Mouse (Mus musculus) limb, embryonic 14.5 days (tissue): ENCODE results near the gene Asic2. TPM values are rescaled to one million over a fixed set of nuclear protein-coding genes. Genes with fewer than 3 reads are reported as not detected.

Source experiments
- ATAC-seq: fragments of 200-750 bp; cut with Nextera tagmentation; 2 replicates; pipeline ENCODE4 v1.8.0; 2017; ENCODE audit warnings: low read depth, moderate number of reproducible peaks, moderate TSS enrichment; ENCODE audit not compliant: low FRiP score
- DNase-seq: peaks from one replicate; pipeline ENCODE4 v3.0.0-alpha.2; 2015; ENCODE audit warnings: low spot score
- H3K27ac ChIP-seq: fragments of 300-500 bp; sonication (generic); replicated peaks from 2 replicates; pipeline ENCODE4 v1.5.1; 2014; ENCODE audit warnings: low read depth, mild to moderate bottlenecking, low read length, moderate library complexity, mixed read lengths
- H3K27me3 ChIP-seq: fragments of 300-500 bp; sonication (generic); 2 replicates; pipeline ENCODE4 v1.6.1; 2014; ENCODE audit warnings: low read length, mixed read lengths; ENCODE audit not compliant: control insufficient read depth, insufficient read depth
- H3K36me3 ChIP-seq: fragments of 300-500 bp; sonication (generic); 2 replicates; pipeline ENCODE4 v1.6.1; 2014; ENCODE audit warnings: mild to moderate bottlenecking, low read length, moderate library complexity, mixed read lengths; ENCODE audit not compliant: control insufficient read depth, insufficient read depth
- H3K4me1 ChIP-seq: fragments of 300-500 bp; sonication (generic); 2 replicates; pipeline ENCODE4 v1.6.1; 2014; ENCODE audit warnings: antibody characterized with exemption, low read length, mixed read lengths; ENCODE audit not compliant: control insufficient read depth, insufficient read depth
- H3K4me2 ChIP-seq: fragments of 300-500 bp; sonication (generic); replicated peaks from 2 replicates; pipeline ENCODE4 v1.6.1; 2014; ENCODE audit warnings: low read depth, mild to moderate bottlenecking, low read length, moderate library complexity; ENCODE audit not compliant: severe bottlenecking
- H3K4me3 ChIP-seq: fragments of 300-500 bp; sonication (generic); replicated peaks from 2 replicates; pipeline ENCODE4 v1.5.1; 2014; ENCODE audit warnings: low read length
- H3K9ac ChIP-seq: fragments of 300-500 bp; sonication (generic); 2 replicates; pipeline ENCODE4 v1.6.1; 2014; ENCODE audit warnings: mild to moderate bottlenecking, low read depth, low read length, moderate library complexity; ENCODE audit not compliant: severe bottlenecking
- H3K9me3 ChIP-seq: fragments of 300-500 bp; sonication (generic); 2 replicates; pipeline ENCODE4 v1.6.1; 2016; ENCODE audit warnings: low read length; ENCODE audit not compliant: control insufficient read depth
- POLR2A ChIP-seq: fragments of 200-500 bp; IDR thresholded peaks from 2 replicates; pipeline ENCODE4 v1.8.0; 2012; ENCODE audit warnings: inconsistent platforms, mild to moderate bottlenecking, moderate library complexity, borderline replicate concordance; ENCODE audit not compliant: insufficient read depth, insufficient read length; ENCODE audit errors: extremely low read depth
- WGBS: fragments of 180-500 bp; shearing (Covaris S2); extraction: QIAGEN DNeasy Blood & Tissue Kit; methylation state at CpG from one replicate; pipeline ENCODE4 v1.1.7; 2014; 5-methylcytosine and 5-hydroxymethylcytosine counted together
- polyA plus RNA-seq, 2 experiments: library from polyadenylated mRNA; depleted of rRNA in 1 of 2; stranded (reverse) in 1 of 2; unstranded in 1 of 2; fragments of >200 nt; fragmentation: Nextera tagmentation in 1 of 2; extraction: Ambion mirVana in 1 of 2; gene quantifications; 2 replicates each; pipeline versions ENCODE4 v1.2.1 to v1.2.3; 2012 to 2014

The Asic2 gene
- polyA plus RNA-seq, 2 experiments, result 0.72 to 1.3 TPM

GRCm38 (mm10) chr11:81806905-81807659 is 161.2 kb downstream of the Asic2 start:
- Histone ChIP-seq H3K4me3 (no peak overlapping the region), H3K27me3 (no peaks in the 10 kb centered on the region), H3K4me1 (0 out of 2 replicates have a peak, but pooled peaks cover 2% of the 10 kb centered on the region), H3K36me3 (no peaks in the 10 kb centered on the region), H3K27ac (no peak overlapping the region), H3K9ac (no peak overlapping the region), H3K4me2 (no peak overlapping the region), H3K9me3 (no peaks in the 10 kb centered on the region)
- DNase-seq (no peak), ATAC-seq (no peak)
- no peak for TF ChIP-seq POLR2A
- 79% methylated on average over 11 of the region's 11 CpGs for WGBS

GRCm38 (mm10) chr11:81803544-81803943 is 164.7 kb downstream of the Asic2 start:
- no peak for TF ChIP-seq POLR2A
- no peak for DNase-seq
- Histone ChIP-seq H3K4me3 (no peak overlapping the region), H3K9me3 (no peaks in the 10 kb centered on the region), H3K9ac (no peak overlapping the region), H3K27ac (no peak overlapping the region), H3K4me1 (0 out of 2 replicates have a peak, but pooled peaks cover 2% of the 10 kb centered on the region), H3K4me2 (no peak overlapping the region), H3K27me3 (0 out of 2 replicates have a peak, but pooled peaks cover 4% of the 10 kb centered on the region), H3K36me3 (no peaks in the 10 kb centered on the region)
- ATAC-seq, result no peak
- WGBS, result 59% methylated on average over 2 of the region's 2 CpGs

GRCm38 (mm10) chr11:81802614-81803013 is 165.6 kb downstream of the Asic2 start:
- H3K36me3 ChIP-seq, result no peaks in the 10 kb centered on the region
- TF ChIP-seq POLR2A, result no peak
- no peaks in the 10 kb centered on the region for H3K9me3 ChIP-seq
- 19% methylated on average over 1 of the region's 1 CpGs for WGBS
- no peak overlapping the region for H3K4me2 ChIP-seq
- H3K27ac ChIP-seq, result no peak overlapping the region
- H3K27me3 ChIP-seq, result 0 out of 2 replicates have a peak, but pooled peaks cover 4% of the 10 kb centered on the region
- H3K4me1 ChIP-seq, result 0 out of 2 replicates have a peak, but pooled peaks cover 2% of the 10 kb centered on the region
- H3K4me3 ChIP-seq, result no peak overlapping the region
- ATAC-seq, result no peak
- DNase-seq, result no peak
- H3K9ac ChIP-seq, result no peak overlapping the region

GRCm38 (mm10) chr11:81800899-81801298 is 167.4 kb downstream of the Asic2 start:
- no peak for TF ChIP-seq POLR2A
- Histone ChIP-seq H3K27me3 (0 out of 2 replicates have a peak, but pooled peaks cover 4% of the 10 kb centered on the region), H3K27ac (no peak overlapping the region), H3K4me3 (no peak overlapping the region), H3K4me1 (0 out of 2 replicates have a peak, but pooled peaks cover 9% of the 10 kb centered on the region), H3K36me3 (no peaks in the 10 kb centered on the region), H3K4me2 (no peak overlapping the region), H3K9me3 (no peaks in the 10 kb centered on the region), H3K9ac (no peak overlapping the region)
- WGBS, result 65% methylated on average over 4 of the region's 4 CpGs
- ATAC-seq (no peak), DNase-seq (no peak)

- 74% methylated on average over 2 of the region's 2 CpGs for WGBS
- no peak for TF ChIP-seq POLR2A
- Histone ChIP-seq H3K4me3 (no peak overlapping the region), H3K27me3 (peaks cover 7% of the 10 kb centered on the region; the same call in 1 of the 2 replicates), H3K9ac (no peak overlapping the region), H3K4me2 (no peak overlapping the region), H3K9me3 (no peaks in the 10 kb centered on the region), H3K27ac (no peak overlapping the region), H3K36me3 (no peaks in the 10 kb centered on the region), H3K4me1 (0 out of 2 replicates have a peak, but pooled peaks cover 7% of the 10 kb centered on the region)
- DNase-seq (no peak), ATAC-seq (no peak)
These were observed 174.7 kb downstream of the Asic2 start for GRCm38 (mm10) chr11:81793588-81793987.

GRCm38 (mm10) chr11:81791579-81791978 is 176.7 kb downstream of the Asic2 start:
- H3K4me3 ChIP-seq, result no peak overlapping the region
- DNase-seq (no peak), ATAC-seq (no peak)
- 23% methylated on average over 1 of the region's 1 CpGs for WGBS
- no peaks in the 10 kb centered on the region for H3K36me3 ChIP-seq
- no peaks in the 10 kb centered on the region for H3K9me3 ChIP-seq
- no peak for TF ChIP-seq POLR2A
- no peak overlapping the region for H3K27ac ChIP-seq
- no peaks in the 10 kb centered on the region for H3K4me1 ChIP-seq
- H3K4me2 ChIP-seq, result no peak overlapping the region
- H3K27me3 ChIP-seq, result peaks cover 7% of the 10 kb centered on the region; the same call in 1 of the 2 replicates
- no peak overlapping the region for H3K9ac ChIP-seq
